Mouse (Mus musculus) thymus, adult 18-20 months (tissue): ENCODE data around the gene Snrpb2.

Source experiments
- DNase-seq, 2 experiments: peaks; one replicate each; pipeline ENCODE4 v3.0.0; 2022; ENCODE audit warnings: mixed read lengths in 2 of 2

Gene Snrpb2

DNA sequence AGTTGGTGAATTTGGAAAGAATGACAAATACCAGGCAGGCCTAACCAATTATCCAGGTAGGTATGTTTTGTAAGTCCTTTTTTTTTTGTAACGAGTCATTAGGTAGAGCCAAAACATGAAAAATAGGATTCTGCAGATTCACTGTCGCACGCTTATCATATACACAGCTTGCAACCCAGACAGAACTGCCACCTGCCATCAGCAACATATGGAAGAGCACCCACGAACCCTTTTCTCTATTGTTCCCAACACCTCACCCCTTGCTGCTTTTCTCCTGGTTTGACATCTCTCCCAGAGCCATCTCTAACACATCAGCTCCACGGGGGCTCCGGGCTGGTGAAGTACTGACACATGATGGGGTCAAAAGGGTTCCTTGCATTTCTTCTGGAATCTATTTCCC, 31.9 kb downstream of the Snrpb2 start:
- no peak for DNase-seq

DNA sequence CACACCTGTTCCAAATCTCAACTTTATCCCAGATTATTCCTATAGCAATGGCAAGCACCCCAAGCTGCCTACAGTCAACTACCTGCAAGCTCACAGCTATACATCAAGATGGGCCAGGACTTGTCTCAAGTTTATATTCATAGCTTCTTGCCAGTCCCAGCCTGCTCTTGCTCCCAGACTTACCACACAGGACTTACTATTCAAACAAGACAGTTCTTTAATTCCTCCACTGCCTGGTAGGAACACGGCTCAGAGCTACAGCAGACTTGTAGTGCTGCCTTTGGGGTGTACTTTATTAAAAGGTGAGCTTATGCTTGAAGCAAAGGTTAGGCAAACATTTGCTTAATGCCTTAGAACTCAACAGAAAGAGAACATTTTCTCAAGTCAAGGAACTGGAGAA, 34.3 kb downstream of the Snrpb2 start:
- no peak for DNase-seq

DNA sequence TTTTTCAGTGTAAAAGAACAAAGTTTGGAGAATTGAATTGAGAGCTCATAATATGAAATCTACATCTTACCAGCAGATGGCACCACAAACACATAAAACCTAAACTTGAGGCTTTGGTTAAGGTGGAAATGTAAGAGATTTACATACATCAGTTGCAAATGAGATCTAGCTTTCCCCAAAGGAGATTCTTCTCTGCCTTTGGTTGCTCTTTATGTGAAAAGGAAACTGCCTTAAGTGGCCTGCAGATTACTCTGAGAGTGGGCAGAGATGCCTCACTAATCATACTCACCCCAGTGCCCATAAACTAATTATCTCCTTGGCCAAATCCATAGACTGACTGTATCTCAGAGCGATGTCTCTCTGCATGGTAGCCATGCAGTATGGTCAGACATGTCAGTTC, 51.0 kb downstream of the Snrpb2 start:
- no peak for DNase-seq

DNA sequence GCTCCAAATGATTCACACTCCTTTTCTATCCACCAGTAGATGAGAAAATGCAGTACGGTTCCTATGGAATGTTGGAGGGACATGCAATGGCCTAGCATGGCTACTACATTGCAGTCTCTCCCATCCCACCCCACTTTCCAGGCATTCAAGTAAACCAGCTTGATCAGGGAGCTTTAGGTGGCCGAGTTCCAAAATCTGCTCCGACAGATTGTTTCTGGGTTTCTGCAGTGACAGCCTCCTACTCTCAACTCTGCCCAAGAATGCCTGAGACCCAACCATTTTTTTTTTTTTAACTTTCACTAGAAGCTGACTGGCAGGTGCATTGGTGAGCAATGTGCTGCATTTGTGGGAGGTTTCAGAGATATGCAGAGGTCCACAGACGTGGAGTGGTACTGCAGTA, 51.9 kb downstream of the Snrpb2 start:
- DNase-seq = no peak

DNA sequence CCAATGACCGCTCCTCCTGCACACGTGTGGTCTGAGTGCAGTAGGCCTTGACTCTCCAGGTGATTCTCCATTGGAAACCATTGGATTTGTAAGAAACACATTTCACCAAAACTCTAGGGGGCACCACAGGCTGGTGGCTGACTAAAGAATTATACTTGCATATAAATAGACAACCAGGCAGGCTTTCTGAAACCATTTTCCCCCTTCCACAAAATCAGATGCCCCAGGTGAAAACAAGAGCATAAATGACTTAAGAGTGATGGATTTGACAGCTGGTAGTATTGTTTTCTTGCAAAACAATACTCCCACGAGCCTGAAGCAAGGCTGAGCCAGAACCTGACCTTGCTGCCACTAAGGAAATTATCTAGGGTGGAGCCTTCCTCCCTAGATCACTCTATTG, 54.6 kb downstream of the Snrpb2 start:
- DNase-seq = no peak

DNA sequence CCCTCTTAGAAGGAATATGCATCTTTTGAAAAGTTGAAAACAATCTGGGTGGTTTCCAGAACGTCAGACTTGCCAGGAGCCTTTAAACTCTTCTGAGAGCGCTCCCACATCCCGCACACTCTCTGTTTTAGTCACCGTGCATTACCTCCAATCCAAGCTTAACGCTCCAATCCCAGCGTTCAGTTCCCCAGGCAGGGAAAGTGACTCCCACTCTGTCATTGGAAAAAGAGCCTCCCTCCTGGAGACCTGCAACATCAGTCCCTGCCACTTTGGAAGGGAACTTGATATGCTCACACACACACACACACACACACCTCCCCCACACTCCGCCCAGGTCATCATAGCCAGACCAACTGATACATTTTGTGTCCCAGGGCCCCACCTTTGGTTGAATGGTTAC, 55.4 kb downstream of the Snrpb2 start:
- no peak for DNase-seq
